Mouse (Mus musculus) gastrocnemius, postnatal 25 days (tissue): ENCODE data around the gene Atp2a1. TPM values are rescaled to one million over a fixed set of nuclear protein-coding genes. Genes with fewer than 3 reads are reported as not detected.

Experiments
- DNase-seq: peaks from one replicate; pipeline ENCODE4 v3.0.0; 2022
- total RNA-seq, 2 experiments: library from RNA; stranded (reverse); gene quantifications; 1 replicate in 1 of 2; 2 replicates in 1 of 2; pipeline ENCODE4 v1.2.3; 2021

Gene Atp2a1
- total RNA-seq, 2 experiments from 2014 or later, result 22,501 to 25,220 TPM

GRCm38 (mm10) chr7:126450641-126451040, 12.3 kb downstream of the Atp2a1 start:
- DNase-seq, result no peak

- no peak for DNase-seq
Measured at GRCm38 (mm10) chr7:126449991-126450390, 12.9 kb downstream of the Atp2a1 start.

GRCm38 (mm10) chr7:126448481-126448880, 14.4 kb downstream of the Atp2a1 start:
- no peak for DNase-seq

- no peak for DNase-seq
Measured at GRCm38 (mm10) chr7:126446217-126446616, 16.7 kb downstream of the Atp2a1 start.

- no peak for DNase-seq
Measured at GRCm38 (mm10) chr7:126445104-126445815, 17.6 kb downstream of the Atp2a1 start.

- no peak for DNase-seq
Measured at GRCm38 (mm10) chr7:126444536-126444935, 18.4 kb downstream of the Atp2a1 start.

- DNase-seq, result no peak
Measured at GRCm38 (mm10) chr7:126443997-126444396, 18.9 kb downstream of the Atp2a1 start.

GRCm38 (mm10) chr7:126440134-126440533, 22.8 kb downstream of the Atp2a1 start:
- no peak for DNase-seq

- DNase-seq, result no peak
Measured at GRCm38 (mm10) chr7:126436851-126437250, 26.1 kb downstream of the Atp2a1 start.

GRCm38 (mm10) chr7:126435801-126436200, 27.1 kb downstream of the Atp2a1 start:
- DNase-seq, result no peak

- no peak for DNase-seq
Measured at GRCm38 (mm10) chr7:126434726-126435125, 28.2 kb downstream of the Atp2a1 start.

GRCm38 (mm10) chr7:126430167-126430566, 32.7 kb downstream of the Atp2a1 start:
- DNase-seq, result no peak

- DNase-seq, result peak; percentile 43
Measured at GRCm38 (mm10) chr7:126429503-126429898, 33.4 kb downstream of the Atp2a1 start.

- peak; percentile 92 for DNase-seq
Measured at GRCm38 (mm10) chr7:126428631-126429502, 34.0 kb downstream of the Atp2a1 start, which contains the start of gene Rabep2. Rabep2 (plus strand) TSS chr7:126428759.

- DNase-seq, result no peak
Measured at GRCm38 (mm10) chr7:126428154-126428553, 34.8 kb downstream of the Atp2a1 start.

- no peak for DNase-seq
Measured at GRCm38 (mm10) chr7:126427323-126427860, 35.5 kb downstream of the Atp2a1 start.

- DNase-seq, result no peak
Measured at GRCm38 (mm10) chr7:126424161-126424560, 38.7 kb downstream of the Atp2a1 start.

- no peak for DNase-seq
Measured at GRCm38 (mm10) chr7:126421756-126422155, 41.2 kb downstream of the Atp2a1 start.

GRCm38 (mm10) chr7:126418496-126418895, 44.4 kb downstream of the Atp2a1 start:
- DNase-seq, result no peak

- DNase-seq, result no peak
Measured at GRCm38 (mm10) chr7:126417606-126418005, 45.3 kb downstream of the Atp2a1 start.

GRCm38 (mm10) chr7:126417045-126417444, 45.9 kb downstream of the Atp2a1 start:
- no peak for DNase-seq

GRCm38 (mm10) chr7:126416615-126417014, 46.3 kb downstream of the Atp2a1 start:
- DNase-seq, result no peak

- no peak for DNase-seq
Measured at GRCm38 (mm10) chr7:126414725-126415124, 48.2 kb downstream of the Atp2a1 start, which contains the start of gene Cd19. Cd19 (minus strand) TSS chr7:126414889.
